Mouse (Mus musculus): ENCODE data around the gene Zdhhc12.

The Zdhhc12 gene

DNA sequence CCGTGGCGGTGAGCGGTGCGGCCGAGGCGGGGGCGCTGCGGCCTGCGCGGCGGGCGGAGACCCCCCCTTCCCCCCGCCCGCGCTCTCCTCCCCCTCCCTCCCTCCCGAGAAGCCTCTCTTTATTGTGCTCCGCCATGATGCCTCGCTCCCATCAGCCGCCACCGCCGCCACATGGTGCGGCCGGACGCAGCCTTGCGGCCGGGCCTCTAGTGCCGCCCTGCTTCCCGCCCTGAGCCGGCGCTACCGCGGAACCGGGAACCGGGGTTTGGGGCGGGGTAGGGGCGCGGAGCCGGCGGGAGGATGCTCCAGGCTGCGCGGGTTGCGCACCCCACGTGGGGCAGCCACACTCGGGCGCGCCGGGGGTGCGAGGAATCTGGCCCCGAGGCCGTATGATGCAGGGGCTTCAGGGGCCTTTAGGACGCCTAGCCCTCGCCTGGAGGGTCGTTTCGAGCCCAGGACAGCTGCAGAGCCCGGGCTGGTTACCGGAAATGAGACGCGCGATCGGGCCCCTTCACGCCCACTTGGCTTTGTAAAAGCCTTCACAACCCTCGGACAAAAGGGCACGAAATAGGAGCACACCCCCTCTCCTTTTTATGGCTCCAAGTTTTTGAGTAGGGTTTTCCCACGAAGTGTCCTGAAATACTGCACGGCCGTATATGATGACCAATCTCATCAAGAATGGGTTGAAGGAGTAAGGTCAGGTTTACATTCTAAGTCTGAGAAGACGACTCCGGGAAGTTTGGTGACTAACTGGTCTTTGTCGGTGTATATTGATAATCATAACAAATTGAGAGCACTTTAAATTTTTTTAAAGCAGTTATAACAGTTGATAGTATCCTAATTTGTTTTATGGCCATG is 26.2 kb downstream of the Zdhhc12 start:
- in situ Hi-C loops (cut with MboI; ENCODE audit: unreplicated experiment in 2 of 2): loop anchor here in 1 of 2 experiments (25.0 kb wide), 1 partner anchor 520 kb away; the partner anchor contains the start of gene Cstad

DNA sequence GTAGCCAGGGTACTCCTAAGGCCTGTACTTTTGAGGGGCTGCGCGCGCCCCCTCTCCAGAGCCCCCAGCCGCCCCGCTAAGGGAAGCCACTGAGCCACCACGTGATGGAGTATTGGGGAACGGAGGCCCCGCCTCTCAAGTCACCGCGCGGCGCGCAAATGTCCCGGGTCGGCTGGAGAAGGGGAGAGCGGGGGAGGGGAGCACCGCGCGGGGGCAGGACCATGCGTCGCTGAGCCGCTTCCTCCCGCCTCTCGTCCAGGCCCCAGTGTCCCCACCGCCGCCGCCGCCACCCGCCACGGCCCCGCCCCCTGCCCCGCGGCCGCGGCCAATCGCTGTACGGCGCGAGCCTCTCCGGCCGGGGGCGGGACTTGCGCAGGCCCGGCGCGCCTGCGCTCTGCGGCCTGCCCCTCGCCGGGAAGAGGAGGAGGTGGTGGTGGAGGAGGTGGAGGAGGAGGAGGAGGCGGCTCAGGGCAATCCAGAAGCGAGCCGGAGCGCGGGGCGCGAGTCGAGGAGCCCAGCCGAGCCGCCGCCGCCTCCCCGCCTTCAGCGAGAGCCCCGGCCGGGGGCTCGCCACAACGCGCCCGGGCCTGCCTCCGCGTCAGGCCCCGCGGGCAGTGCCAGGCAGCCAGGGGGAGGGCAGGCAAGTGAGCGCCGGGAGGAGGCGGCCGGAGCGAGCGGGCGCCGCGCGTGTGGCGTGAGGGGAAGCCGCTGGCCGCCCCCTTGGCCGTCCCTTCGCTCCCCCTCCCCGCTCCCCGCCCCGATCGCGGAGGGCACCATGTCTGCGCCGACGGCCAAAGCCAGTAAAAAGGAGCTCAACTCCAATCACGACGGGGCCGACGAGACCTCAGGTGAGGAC is 27.2 kb downstream of the Zdhhc12 start:
- in situ Hi-C loops (cut with MboI; ENCODE audit: unreplicated experiment in 2 of 2): loop anchor here in 1 of 2 experiments (25.0 kb wide), 1 partner anchor 521 kb away; the partner anchor contains the start of gene Cstad

- in situ Hi-C loops (cut with MboI; ENCODE audit: unreplicated experiment in 2 of 2): loop anchor here in 1 of 2 experiments (5.0 to 25.0 kb wide), 2 partner anchors 363 to 523 kb away; partner anchors contain the start of gene Cstad
Observed at GRCm38 (mm10) chr2:30064298-30064697, 29.1 kb downstream of the Zdhhc12 start.

DNA sequence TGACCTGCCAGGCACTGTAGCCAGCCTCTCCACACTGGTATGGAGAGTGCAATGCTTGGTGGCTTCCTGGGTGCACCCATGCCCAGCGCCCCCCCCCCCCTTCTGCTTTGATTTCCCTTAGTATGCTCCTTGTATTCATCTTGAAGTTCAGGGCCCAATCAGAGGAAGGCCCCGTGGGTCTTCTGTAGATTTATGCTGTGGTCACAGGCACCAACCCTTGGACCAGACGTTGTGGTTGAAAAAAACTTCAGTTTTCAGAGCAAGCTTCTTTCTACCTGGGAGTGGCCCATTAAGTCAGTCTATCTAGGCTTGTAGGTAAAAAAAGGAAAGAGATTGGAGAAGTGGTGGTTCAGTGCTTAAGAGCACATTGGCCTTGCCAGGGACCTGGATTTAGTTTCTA is 29.7 kb downstream of the Zdhhc12 start:
- in situ Hi-C loops (cut with MboI; ENCODE audit: unreplicated experiment in 2 of 2): loop anchor here in 1 of 2 experiments (5.0 to 25.0 kb wide), 2 partner anchors 364 to 524 kb away; partner anchors contain the start of gene Cstad

- in situ Hi-C loops (cut with MboI; ENCODE audit: unreplicated experiment in 2 of 2): loop anchor here in 1 of 2 experiments (5.0 to 25.0 kb wide), 2 partner anchors 364 to 524 kb away; partner anchors contain the start of gene Cstad
Observed at GRCm38 (mm10) chr2:30063235-30063634, 30.2 kb downstream of the Zdhhc12 start.

GRCm38 (mm10) chr2:30062249-30063093 is 31.0 kb downstream of the Zdhhc12 start:
- in situ Hi-C loops (cut with MboI; ENCODE audit: unreplicated experiment in 2 of 2): loop anchor here in 1 of 2 experiments (5.0 to 25.0 kb wide), 2 partner anchors 365 to 525 kb away; partner anchors contain the start of gene Cstad

DNA sequence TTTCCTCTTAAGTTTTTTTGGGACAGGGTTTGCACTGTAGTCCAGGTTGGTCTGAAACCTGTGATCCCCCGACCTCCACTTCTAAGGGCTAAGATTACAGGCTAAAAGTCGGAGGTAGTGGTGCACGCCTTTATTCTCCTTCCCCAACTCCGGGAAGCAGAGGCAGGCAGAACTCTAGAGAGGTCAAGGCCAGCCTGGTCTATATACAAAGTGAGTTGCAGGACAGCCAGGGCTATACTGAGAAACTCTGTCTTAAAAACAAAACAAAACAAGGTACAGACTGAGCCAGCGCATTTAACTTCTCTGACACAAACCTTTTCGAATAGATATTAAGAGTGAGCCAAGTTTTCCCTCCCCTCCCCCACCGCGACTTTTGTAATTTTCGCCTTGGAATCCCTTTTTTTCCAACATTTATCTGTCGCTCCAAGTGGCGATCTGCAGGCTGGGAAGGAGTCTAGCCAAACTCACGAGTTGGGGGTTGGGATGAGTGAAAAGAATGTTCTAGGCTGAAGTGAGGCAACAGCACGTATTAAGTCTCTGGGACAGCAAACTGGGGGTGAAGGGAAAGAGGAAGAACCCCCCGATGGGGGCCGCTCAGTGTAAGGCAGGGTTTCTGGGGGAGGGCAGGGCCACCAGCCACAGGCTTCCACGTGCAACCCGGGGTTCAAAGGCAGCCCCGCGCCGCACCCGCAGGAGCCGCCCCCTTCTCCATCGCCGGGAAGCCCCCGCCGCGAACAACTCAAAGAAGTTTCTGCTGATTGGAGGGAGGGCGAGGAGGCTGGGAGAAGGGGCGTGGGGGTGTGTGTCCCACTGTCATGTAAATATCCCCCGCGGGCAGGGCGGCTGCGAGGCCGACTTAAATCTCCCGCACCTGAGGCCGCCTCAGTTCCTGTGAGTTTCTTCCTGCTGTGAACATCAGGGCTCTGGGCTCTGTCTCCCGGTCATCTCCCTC is 32.0 kb downstream of the Zdhhc12 start:
- in situ Hi-C loops (cut with MboI; ENCODE audit: unreplicated experiment in 2 of 2): loop anchor here in 1 of 2 experiments (5.0 to 25.0 kb wide), 2 partner anchors 366 to 526 kb away; partner anchors contain the start of gene Cstad

GRCm38 (mm10) chr2:30058418-30058817 is 35.0 kb downstream of the Zdhhc12 start:
- in situ Hi-C loops (cut with MboI; ENCODE audit: unreplicated experiment in 2 of 2): loop anchor here in 1 of 2 experiments (25.0 kb wide), 1 partner anchor 529 kb away; the partner anchor contains the start of gene Cstad

- in situ Hi-C loops (cut with MboI; ENCODE audit: unreplicated experiment in 2 of 2): loop anchor here in 1 of 2 experiments (25.0 kb wide), 1 partner anchor 530 kb away; the partner anchor contains the start of gene Cstad
Observed at GRCm38 (mm10) chr2:30057223-30057904, 36.1 kb downstream of the Zdhhc12 start, which contains the start of gene Set. TSS of gene Set (plus strand) at chr2:30057378.

- in situ Hi-C loops (cut with MboI; ENCODE audit: unreplicated experiment in 2 of 2): loop anchor here in 1 of 2 experiments (25.0 kb wide), 1 partner anchor 531 kb away; the partner anchor contains the start of gene Cstad
Observed at GRCm38 (mm10) chr2:30056736-30057135, 36.7 kb downstream of the Zdhhc12 start.

DNA sequence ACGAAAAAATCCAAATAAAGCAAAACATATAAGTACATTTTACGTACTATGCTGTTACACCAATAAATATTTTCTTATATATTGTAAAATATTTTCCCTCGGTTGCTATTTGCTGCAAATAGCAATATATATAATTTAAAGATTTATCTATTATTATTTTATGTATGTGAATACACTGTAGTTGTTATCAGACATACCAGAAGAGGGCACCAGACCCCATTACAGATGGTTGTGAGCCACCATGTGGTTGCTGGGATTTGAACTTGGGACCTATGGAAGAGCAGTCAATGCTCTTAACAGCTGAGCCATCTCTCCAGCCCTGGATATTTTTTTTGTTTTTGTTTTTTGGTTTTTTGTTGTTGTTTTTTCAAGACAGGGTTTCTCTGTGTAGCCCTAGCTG is 38.1 kb downstream of the Zdhhc12 start:
- in situ Hi-C loops (cut with MboI; ENCODE audit: unreplicated experiment in 2 of 2): loop anchor here in 1 of 2 experiments (25.0 kb wide), 1 partner anchor 532 kb away; the partner anchor contains the start of gene Cstad

DNA sequence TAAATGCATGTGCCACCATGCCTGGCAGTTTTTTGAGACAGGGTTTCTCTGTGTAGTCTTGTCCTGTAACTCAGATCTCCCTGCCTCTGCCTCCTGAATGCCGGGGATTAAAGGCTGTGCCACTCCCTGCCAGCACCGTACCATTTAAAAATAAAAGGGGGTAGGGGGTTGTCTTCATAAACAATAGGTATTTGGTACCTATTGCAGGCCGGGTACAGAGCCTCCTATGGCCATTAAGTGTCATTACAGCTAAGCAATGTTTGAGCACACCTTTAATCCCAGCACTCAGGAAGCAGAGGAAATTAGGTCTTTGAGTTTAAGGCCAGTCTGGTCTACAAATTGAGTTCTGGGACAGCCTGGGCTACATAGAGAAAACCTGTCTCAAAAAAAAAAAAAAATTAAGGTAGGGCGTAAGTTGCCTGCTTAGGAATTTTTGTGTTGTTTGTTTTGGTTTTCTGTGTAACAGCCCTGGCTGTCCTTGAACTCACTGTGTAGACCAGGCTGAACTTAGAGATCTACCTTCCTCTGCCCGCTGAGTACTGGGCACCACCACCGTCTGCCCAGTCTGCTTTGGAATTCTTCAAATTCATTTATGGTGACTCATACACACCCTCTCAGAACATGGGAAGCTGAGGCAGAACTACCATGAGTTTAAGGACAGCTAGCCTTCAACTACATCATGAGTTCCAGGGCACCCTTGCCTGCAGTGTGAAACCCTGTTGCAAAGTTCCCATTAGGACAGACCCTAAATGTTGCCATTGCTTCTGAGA is 41.3 kb downstream of the Zdhhc12 start:
- in situ Hi-C loops (cut with MboI; ENCODE audit: unreplicated experiment in 2 of 2): loop anchor here in 1 of 2 experiments (25.0 kb wide), 1 partner anchor 535 kb away; the partner anchor contains the start of gene Cstad

- in situ Hi-C loops (cut with MboI; ENCODE audit: unreplicated experiment in 2 of 2): loop anchor here (10.0 to 25.0 kb wide), 5 partner anchors 112 to 885 kb away; partner anchors contain the start of genes Cstad (in 1 of the 2) and Endog (in 1 of the 2)
Observed at GRCm38 (mm10) chr2:30049831-30050230, 43.6 kb downstream of the Zdhhc12 start.

DNA sequence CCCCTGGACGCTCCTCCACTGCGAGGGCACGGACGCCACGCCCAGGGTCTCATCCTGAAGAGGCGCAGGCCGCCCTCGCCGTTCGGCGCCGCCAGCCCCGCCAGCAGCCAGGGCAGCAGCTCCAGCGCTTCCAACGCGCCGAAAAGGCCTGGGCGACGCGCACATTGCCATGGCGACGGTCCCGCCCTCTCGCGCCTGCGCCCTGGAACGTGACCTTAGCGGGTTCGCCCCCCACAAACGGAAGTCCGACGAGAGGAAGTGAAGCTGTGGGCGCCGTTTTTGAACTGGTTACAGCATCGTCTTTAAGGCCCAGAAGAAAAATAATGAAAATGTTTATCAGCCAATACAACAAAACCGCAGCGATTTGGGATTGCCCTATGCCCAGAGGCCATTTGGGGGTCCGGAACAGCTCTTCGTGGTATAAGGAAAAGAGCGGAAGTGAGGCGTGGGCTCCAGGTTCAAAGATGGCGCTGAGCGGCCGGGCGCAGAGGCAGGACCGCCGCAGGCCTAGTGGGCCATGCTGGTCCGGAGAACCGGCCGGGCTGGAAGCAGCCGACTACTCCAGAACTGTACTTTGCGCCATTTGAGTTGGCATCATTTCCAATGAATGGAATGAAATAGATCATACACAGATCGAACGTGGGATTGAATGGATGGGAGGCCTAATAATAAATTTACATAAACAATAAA is 44.6 kb downstream of the Zdhhc12 start, which contains the start of gene Wdr34:
Gene Wdr34 (minus strand): TSS at position 183 of the 690 bp plus-strand sequence.
- in situ Hi-C loops (cut with MboI; ENCODE audit: unreplicated experiment in 2 of 2): loop anchor here (10.0 to 25.0 kb wide), 4 partner anchors 113 to 886 kb away; partner anchors contain the start of gene Endog (in 1 of the 2)

GRCm38 (mm10) chr2:30048101-30048501 is 45.3 kb downstream of the Zdhhc12 start:
- in situ Hi-C loops (cut with MboI; ENCODE audit: unreplicated experiment in 2 of 2): loop anchor here (10.0 to 25.0 kb wide), 4 partner anchors 114 to 887 kb away; partner anchors contain the start of gene Endog (in 1 of the 2)
